In the genomic region with DNA sequence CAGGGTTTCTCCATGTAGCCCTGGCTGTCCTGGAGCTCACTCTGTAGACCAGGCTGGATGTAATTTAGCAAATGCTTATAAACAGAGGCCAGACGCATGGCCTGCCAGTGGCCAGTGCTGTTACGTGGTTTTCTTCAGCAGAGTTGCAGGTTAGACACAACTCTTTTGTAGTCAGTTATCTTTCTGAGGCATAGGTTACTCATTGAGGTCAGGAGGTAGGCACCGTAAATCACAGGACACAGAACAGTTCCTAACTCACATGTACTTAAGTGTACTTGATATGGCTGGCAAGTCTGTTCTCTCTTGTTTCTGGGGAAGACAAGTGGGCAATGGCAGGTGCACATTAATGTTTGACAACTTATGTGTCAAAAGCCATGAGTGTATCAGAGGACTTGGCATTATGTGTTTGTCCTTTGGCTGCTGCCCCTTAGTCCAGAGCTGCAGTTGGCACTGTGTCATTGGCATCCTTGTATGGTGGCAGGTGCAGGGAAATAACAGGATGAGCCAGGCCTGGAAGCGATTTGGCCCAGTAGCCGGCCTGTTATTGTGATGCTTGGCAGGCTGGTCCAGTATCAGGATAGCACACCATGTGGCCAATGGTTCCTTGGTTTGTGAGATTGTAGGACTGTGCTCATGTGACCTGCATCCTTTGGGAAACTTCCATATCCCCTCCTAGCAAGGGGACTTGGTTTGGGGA, we compare ENCODE assay signal across 14 mouse cellular contexts. TPM values are rescaled to one million over a fixed set of nuclear protein-coding genes. Genes with fewer than 3 reads are reported as not detected.
A peak's percentile ranks its signal among the peaks of the same experiment; 100 is the strongest.
DNase-seq lines count a peak whose midpoint lies in the region; ATAC-seq and TF ChIP-seq lines count a peak whose summit lies in the region.
"Had no signal": no experiment of that assay in that cellular context is flagged by ENCODE, and none has a peak within 500 bp of the region (broad histone marks: within the 10 kb centered on the region; RNA-seq: fewer than 3 reads in every experiment).

No protein-coding gene starts in this region.

- no peaks in the 10 kb centered on the region for H3K27me3 ChIP-seq in heart, embryonic 10.5 days (ENCODE audit: insufficient read depth, poor library complexity, severe bottlenecking)
- no peaks in the 10 kb centered on the region for H3K27me3 ChIP-seq in liver, adult 2 months (ENCODE audit: control insufficient read depth, insufficient read depth, low read length)
- H3K27me3 ChIP-seq in liver, embryonic 12.5 days (replicated peaks) = no peaks in the 10 kb centered on the region
- H3K27me3 ChIP-seq: liver, embryonic 13.5 days had no signal

- peaks cover 15% of the 10 kb centered on the region for H3K4me1 ChIP-seq in heart, embryonic 10.5 days
- H3K4me1 ChIP-seq in liver, adult 2 months (ENCODE audit: control insufficient read depth, insufficient read depth, low read length) = peaks cover 3% of the 10 kb centered on the region
- H3K4me1 ChIP-seq in liver, embryonic 12.5 days = peaks cover 40% of the 10 kb centered on the region

- no peak for TF ChIP-seq CTCF in liver, adult 2 months (IDR thresholded peaks at IDR 0.05; ENCODE audit: low read depth, low read length)

- no peak overlapping the region for H3K4me3 ChIP-seq in heart, embryonic 10.5 days
- no peak overlapping the region for H3K4me3 ChIP-seq in liver, adult 2 months (ENCODE audit: insufficient read depth, low read depth, low read length)
- H3K4me3 ChIP-seq in liver, embryonic 12.5 days = no peak overlapping the region
- H3K4me3 ChIP-seq: erythroblast, embryonic 14.5 days; liver, embryonic 13.5 days had no signal

- WGBS in heart, embryonic 10.5 days = 94% methylated on average over 5 of the region's 5 CpGs
- WGBS in liver, adult 2 months = 33% methylated on average over 5 of the region's 5 CpGs
- 89% methylated on average over 5 of the region's 5 CpGs for WGBS in liver, embryonic 12.5 days (ENCODE audit: insufficient replicate concordance)

- intact Hi-C loops in heart, postnatal 10 days (cut with DNase I) = no loop called here

- H3K79me2 ChIP-seq in liver, adult 2 months (ENCODE audit: control insufficient read depth, insufficient read depth, low read length) = no peaks in the 10 kb centered on the region

- TF ChIP-seq POLR2A in liver, adult 2 months (IDR thresholded peaks at IDR 0.05; ENCODE audit: extremely low read depth, insufficient read depth, low read length) = no peak

- H3K4me2 ChIP-seq in liver, embryonic 12.5 days = no peak overlapping the region
- H3K4me2 ChIP-seq: liver, embryonic 13.5 days had no signal

- H3K36me3 ChIP-seq in heart, embryonic 10.5 days = peaks cover 48% of the 10 kb centered on the region
- H3K36me3 ChIP-seq in liver, adult 2 months (ENCODE audit: control insufficient read depth, insufficient read depth, low read length) = no peaks in the 10 kb centered on the region
- peaks cover 73% of the 10 kb centered on the region for H3K36me3 ChIP-seq in liver, embryonic 12.5 days

- peak; percentile 53 to 54 for DNase-seq in heart, postnatal 10 days
- DNase-seq in heart, embryonic 10.5 days (ENCODE audit: low spot score) = no peak
- DNase-seq in liver, adult 2 months (ENCODE audit: extremely low read depth, low read depth, low spot score) = peak; percentile 81
- peak; percentile 94 for DNase-seq in cerebellum, adult 11 months
- DNase-seq in fat pad, adult 2 months (ENCODE audit: extremely low read depth, low read depth, low spot score) = peak; percentile 50
- DNase-seq in thymus, adult 18-20 months = no peak
- no peak for DNase-seq in kidney, adult 11 months
- DNase-seq: embryo, embryonic 11 days; gastrocnemius, postnatal 25 days; liver, embryonic 13.5 days; thymus, postnatal 14 days had no signal

- H3K9ac ChIP-seq in liver, adult 2 months (ENCODE audit: low read depth, low read length) = no peak overlapping the region
- no peak overlapping the region for H3K9ac ChIP-seq in liver, embryonic 12.5 days
- H3K9ac ChIP-seq: liver, embryonic 13.5 days had no signal

- no peaks in the 10 kb centered on the region for H3K9me3 ChIP-seq in heart, embryonic 10.5 days
- H3K9me3 ChIP-seq in liver, embryonic 12.5 days (replicated peaks) = no peaks in the 10 kb centered on the region
- H3K9me3 ChIP-seq: liver, embryonic 13.5 days had no signal

- no peak overlapping the region for H3K27ac ChIP-seq in heart, embryonic 10.5 days
- no peak overlapping the region for H3K27ac ChIP-seq in liver, adult 2 months (replicated peaks; ENCODE audit: insufficient read depth, low read depth, low read length)
- H3K27ac ChIP-seq in liver, embryonic 12.5 days = no peak overlapping the region
- H3K27ac ChIP-seq: macrophage had no signal

- ATAC-seq in liver, embryonic 12.5 days = no peak

RNA-seq across cellular contexts. Expression of a gene that starts 6.0 kb away (rescaled TPM):
- 1 to 10 TPM; 3.4 to 4.3 TPM for total RNA-seq in heart, postnatal 10 days (2021)
- 20.1 and 23.2 TPM in 2 replicates for polyA plus RNA-seq in heart, embryonic 10.5 days (2016; fragmentation: Nextera tagmentation; extraction: Ambion mirVana)
- total RNA-seq in liver, adult 2 months (2014; rRNA removed) = 1.0 and 2.8 TPM in 2 replicates
- 0.22 and 0.31 TPM in 2 replicates for polyA plus RNA-seq in liver, adult 2 months (2012; rRNA removed)
- polyA plus RNA-seq in liver, embryonic 12.5 days (2016; fragmentation: Nextera tagmentation; extraction: Ambion mirVana) = 36.5 TPM in 2 replicates

Comparison
In these comparisons a context has a peak if more than half of its experiments do, and no peak if none do; other contexts are left out.
1. DNase-seq: peak in heart, postnatal 10 days (2 of 2), liver, adult 2 months (single experiment), cerebellum, adult 11 months (single experiment) and fat pad, adult 2 months (single experiment); none in heart, embryonic 10.5 days (single experiment), thymus, adult 18-20 months (0 of 2) and kidney, adult 11 months (single experiment).
2. RNA of a gene that starts 6.0 kb away (polyA plus RNA-seq): 36.5 TPM in liver, embryonic 12.5 days and 20.1 to 23.2 TPM in heart, embryonic 10.5 days; 0.22 to 0.31 TPM in liver, adult 2 months; every median in the first group is over 10 times any median in the second.